26 mouse cellular contexts compared by ENCODE assay signal in the genomic region with DNA sequence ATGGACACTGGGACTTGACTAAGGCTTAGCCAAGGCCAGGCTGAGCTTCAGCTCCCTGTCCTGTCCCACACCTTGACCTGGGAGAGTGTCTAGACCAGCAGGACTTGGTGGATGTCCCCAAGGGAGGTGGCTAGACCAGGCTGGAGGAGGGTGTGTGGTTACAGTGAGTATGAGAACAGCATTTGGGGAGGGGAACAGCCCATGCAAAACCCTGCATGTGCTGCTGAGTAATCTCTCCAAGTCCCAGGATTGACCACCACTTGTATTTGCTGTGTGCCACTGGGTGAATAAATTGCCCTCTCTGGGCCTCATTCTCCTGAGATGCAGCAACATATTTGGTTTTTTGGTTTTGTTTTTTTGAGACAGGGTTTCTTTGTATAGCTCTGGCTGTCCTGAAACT. TPM values are rescaled to one million over a fixed set of nuclear protein-coding genes. Genes with fewer than 3 reads are reported as not detected.
DNase-seq lines count a peak whose midpoint lies in the region; ATAC-seq and TF ChIP-seq lines count a peak whose summit lies in the region.
"Had no signal": no experiment of that assay in that cellular context is flagged by ENCODE, and none has a peak within 500 bp of the region (broad histone marks: within the 10 kb centered on the region; RNA-seq: fewer than 3 reads in every experiment).

No protein-coding gene starts in this region.

- no peak for TF ChIP-seq RAD21 in CH12.LX (IDR thresholded peaks at IDR 0.05; ENCODE audit: low read depth, low read length)

- H3K4me1 ChIP-seq in liver, postnatal 0 days (ENCODE audit: insufficient read depth), result peaks cover 32% of the 10 kb centered on the region
- H3K4me1 ChIP-seq in CH12.LX (ENCODE audit: control insufficient read depth in 1 of 2, insufficient read depth in 2 of 2), result peaks cover 43 to 76% of the 10 kb centered on the region in 2 experiments

- dilution Hi-C loops in CH12.LX (cut with MboI; ENCODE audit: extremely low pct_ligation_motif_present, extremely low pct_unique_long_range_greater_than_20kb, low sequenced_read_pairs), result no loop called here

- H3K27me3 ChIP-seq in liver, postnatal 0 days (ENCODE audit: insufficient read depth, low read length), result peaks cover 20% of the 10 kb centered on the region
- no peaks in the 10 kb centered on the region for H3K27me3 ChIP-seq in CH12.LX (replicated peaks)

- H3K9me3 ChIP-seq in liver, postnatal 0 days (ENCODE audit: low read length), result no peaks in the 10 kb centered on the region
- H3K9me3 ChIP-seq in CH12.LX (replicated peaks; ENCODE audit: low read length), result no peaks in the 10 kb centered on the region
- H3K9me3 ChIP-seq: embryonic facial prominence, embryonic 13.5 days; embryonic facial prominence, embryonic 15.5 days; forebrain, embryonic 10.5 days; forebrain, embryonic 12.5 days had no signal

- in situ Hi-C loops in CH12.LX (cut with MboI; ENCODE audit: low pct_ligation_motif_present, low pct_unique_long_range_greater_than_20kb, low sequenced_read_pairs), result no loop called here

- H3K27ac ChIP-seq in liver, postnatal 0 days (ENCODE audit: low read depth), result no peak overlapping the region
- peak overlapping the region; percentile 98 for H3K27ac ChIP-seq in CH12.LX (ENCODE audit: insufficient read depth, low read depth)
- H3K27ac ChIP-seq: embryonic facial prominence, embryonic 13.5 days; embryonic facial prominence, embryonic 15.5 days; forebrain, embryonic 10.5 days; forebrain, embryonic 12.5 days had no signal

- no peak for TF ChIP-seq CTCF in liver, postnatal 0 days (IDR thresholded peaks at IDR 0.05; ENCODE audit: low read depth)
- TF ChIP-seq CTCF in CH12.LX (conservative IDR thresholded peaks at IDR 0.05 in 1 of 2, IDR thresholded peaks at IDR 0.05 in 1 of 2; ENCODE audit: low read depth in 2 of 2, low read length in 2 of 2), result no peak

- TF ChIP-seq POLR2A in CH12.LX (IDR thresholded peaks at IDR 0.05; ENCODE audit: low read depth, low read length), result peak; percentile 45; the same call in 1 of the 2 replicates

- 0 out of 2 replicates have a peak overlapping the region, but pooled peaks have one; percentile 10 for H3K4me2 ChIP-seq in liver, postnatal 0 days (ENCODE audit: low read depth, low read length)
- 0 out of 2 replicates have a peak overlapping the region, but pooled peaks have one; percentile 40 for H3K4me2 ChIP-seq in CH12.LX (ENCODE audit: insufficient read depth, low read depth, poor library complexity, severe bottlenecking)
- H3K4me2 ChIP-seq: embryonic facial prominence, embryonic 13.5 days; embryonic facial prominence, embryonic 15.5 days; forebrain, embryonic 12.5 days had no signal

- H3K4me3 ChIP-seq in liver, postnatal 0 days (ENCODE audit: low read depth, low read length), result peak overlapping the region; percentile 15; the same call in 1 of the 2 replicates
- H3K4me3 ChIP-seq in CH12.LX (replicated peaks in 1 of 3; ENCODE audit: low read depth in 2 of 3, low read length in 2 of 3, poor library complexity in 1 of 3), result peak overlapping the region; percentile 50 to 71 (median 63)
- H3K4me3 ChIP-seq: embryonic facial prominence, embryonic 13.5 days; embryonic facial prominence, embryonic 15.5 days; erythroblast, embryonic 14.5 days; forebrain, embryonic 10.5 days; forebrain, embryonic 12.5 days had no signal

- TF ChIP-seq EP300 in liver, postnatal 0 days (IDR thresholded peaks at IDR 0.05; ENCODE audit: low read depth), result no peak
- TF ChIP-seq EP300 in CH12.LX (IDR thresholded peaks at IDR 0.05; ENCODE audit: low read length), result peak; percentile 50; the same call in 1 of the 2 replicates

- no peak for ATAC-seq in liver, postnatal 0 days
- ATAC-seq: CD4-positive, CD25-positive, alpha-beta regulatory T cell, adult 4 months; forebrain, embryonic 14.5 days; forebrain, embryonic 16.5 days had no signal

- no peak overlapping the region for H3K9ac ChIP-seq in liver, postnatal 0 days (replicated peaks)
- no peak overlapping the region for H3K9ac ChIP-seq in CH12.LX (ENCODE audit: insufficient read depth, low read depth)
- H3K9ac ChIP-seq: embryonic facial prominence, embryonic 13.5 days; embryonic facial prominence, embryonic 15.5 days; forebrain, embryonic 12.5 days had no signal

- DNase-seq in liver, postnatal 0 days, result no peak
- DNase-seq in liver (no peak), A20 (ENCODE audit: low read depth, low spot score) (peak; percentile 20), CH12.LX (ENCODE audit: extremely low read depth) (no peak)
- no peak for DNase-seq in heart, adult 9 months (ENCODE audit: low spot score in 2 of 2)
- no peak for DNase-seq in cerebellum, adult 11 months
- DNase-seq: adrenal gland, adult 2 months; adrenal gland, postnatal 10 days; adrenal gland, postnatal 25 days; B cell, adult 2 months; cerebellum, adult 18-20 months; cerebellum, adult 8-10 months; cerebellum, adult 9-11 months; cerebellum, postnatal 36 days; embryo, embryonic 11 days had no signal

- H3K36me3 ChIP-seq in liver, postnatal 0 days (replicated peaks; ENCODE audit: insufficient read depth, low read length), result peaks cover 11% of the 10 kb centered on the region; the same call in 1 of the 2 replicates
- peaks cover 25 to 60% of the 10 kb centered on the region in 2 experiments for H3K36me3 ChIP-seq in CH12.LX (replicated peaks in 1 of 2; ENCODE audit: control insufficient read depth in 1 of 2, insufficient read depth in 1 of 2, low read length in 1 of 2)

- peaks cover 10% of the 10 kb centered on the region for H3K79me2 ChIP-seq in CH12.LX (replicated peaks; ENCODE audit: control insufficient read depth, extremely low read depth, insufficient read depth, poor library complexity, severe bottlenecking)

TF ChIP-seq in CH12.LX, 34 proteins besides CTCF, POLR2A, EP300 and RAD21:
- no peak for TF ChIP-seq E2F4 (IDR thresholded peaks at IDR 0.05; ENCODE audit: insufficient replicate concordance, low read depth, low read length)
- no peak for TF ChIP-seq JUND (conservative IDR thresholded peaks at IDR 0.05; ENCODE audit: low read depth, low read length)
- TF ChIP-seq BHLHE40 (IDR thresholded peaks at IDR 0.05; ENCODE audit: low read depth, low read length), result peak; percentile 97
- no peak for TF ChIP-seq NELFE (IDR thresholded peaks at IDR 0.05; ENCODE audit: low read depth, low read length)
- no peak for TF ChIP-seq USF1 (IDR thresholded peaks at IDR 0.05; ENCODE audit: low read depth, low read length)
- peak; percentile 6; the same call in 1 of the 2 replicates for TF ChIP-seq JUN (IDR thresholded peaks at IDR 0.05; ENCODE audit: insufficient read depth, low read depth, low read length)
- TF ChIP-seq MAFK (IDR thresholded peaks at IDR 0.05; ENCODE audit: insufficient replicate concordance, low read length), result no peak
- TF ChIP-seq ETS1 (conservative IDR thresholded peaks at IDR 0.05; ENCODE audit: low read depth, low read length), result peak; percentile 88
- peak; percentile 72 for TF ChIP-seq TCF12 (IDR thresholded peaks at IDR 0.05; ENCODE audit: low read depth, low read length)
- peak; percentile 19; the same call in 1 of the 2 replicates for TF ChIP-seq MXI1 (IDR thresholded peaks at IDR 0.05; ENCODE audit: low read depth, low read length)
- no peak for TF ChIP-seq ZKSCAN1 (IDR thresholded peaks at IDR 0.05; ENCODE audit: borderline replicate concordance, low read depth, low read length)
- TF ChIP-seq MYC (IDR thresholded peaks at IDR 0.05; ENCODE audit: low read depth, low read length), result peak; percentile 70
- TF ChIP-seq MAZ (IDR thresholded peaks at IDR 0.05; ENCODE audit: low read depth, low read length), result 0 out of 2 replicates have a peak, but pooled peaks have one; percentile 37
- TF ChIP-seq RCOR1 (conservative IDR thresholded peaks at IDR 0.05; ENCODE audit: low read depth, low read length), result peak; percentile 59; the same call in 1 of the 2 replicates
- 0 out of 2 replicates have a peak, but pooled peaks have one; percentile 45 for TF ChIP-seq MAX (IDR thresholded peaks at IDR 0.05; ENCODE audit: low read length)
- no peak for TF ChIP-seq TBP (conservative IDR thresholded peaks at IDR 0.05; ENCODE audit: low read depth, low read length)
- TF ChIP-seq SIN3A (IDR thresholded peaks at IDR 0.05; ENCODE audit: low read length), result peak; percentile 64
- TF ChIP-seq ZC3H11A (IDR thresholded peaks at IDR 0.05; ENCODE audit: low read depth, low read length), result no peak
- no peak for TF ChIP-seq NRF1 (IDR thresholded peaks at IDR 0.05; ENCODE audit: low read depth, low read length)
- no peak for TF ChIP-seq CHD1 (IDR thresholded peaks at IDR 0.05; ENCODE audit: low read depth, low read length)
- peak; percentile 85 for TF ChIP-seq IRF4 (IDR thresholded peaks at IDR 0.05; ENCODE audit: low read depth, low read length)
- TF ChIP-seq HCFC1 (IDR thresholded peaks at IDR 0.05; ENCODE audit: low read depth, low read length), result no peak

RNA-seq across cellular contexts. Expression of gene Fam129c, which starts 0.9 kb away (rescaled TPM):
- polyA plus RNA-seq in liver, postnatal 0 days (2015; fragmentation: Nextera tagmentation; extraction: Ambion mirVana), result 9.2 and 11.2 TPM in 2 replicates
- total RNA-seq in CH12.LX (2012; rRNA removed) (95.2 and 136 TPM in 2 replicates), CH12.LX (2014; rRNA removed) (86.3 and 89.2 TPM in 2 replicates)
- polyA plus RNA-seq in CH12.LX (2012; ENCODE audit: insufficient read length, low read depth), result 92.8 and 98.6 TPM in 2 replicates

RNA-seq across cellular contexts. Expression of gene Pgls, which starts 6.4 kb away (rescaled TPM):
- 153 and 158 TPM in 2 replicates for polyA plus RNA-seq in liver, postnatal 0 days (2015; fragmentation: Nextera tagmentation; extraction: Ambion mirVana)
- total RNA-seq in CH12.LX (2012; rRNA removed) (183 and 215 TPM in 2 replicates), CH12.LX (2014; rRNA removed) (94.2 and 118 TPM in 2 replicates)
- polyA plus RNA-seq in CH12.LX (2012; ENCODE audit: insufficient read length, low read depth), result 72.5 and 74.9 TPM in 2 replicates

RNA-seq across cellular contexts. Expression of gene Colgalt1, which starts 12.4 kb away (rescaled TPM):
- 25.0 and 25.7 TPM in 2 replicates for polyA plus RNA-seq in liver, postnatal 0 days (2015; fragmentation: Nextera tagmentation; extraction: Ambion mirVana)
- total RNA-seq in CH12.LX (2012; rRNA removed) (85.3 and 92.0 TPM in 2 replicates), CH12.LX (2014; rRNA removed) (68.7 and 72.0 TPM in 2 replicates)
- polyA plus RNA-seq in CH12.LX (2012; ENCODE audit: insufficient read length, low read depth), result 72.0 and 73.7 TPM in 2 replicates

RNA-seq across cellular contexts. Expression of gene Slc27a1, which starts 29.7 kb away (rescaled TPM):
- 6.0 and 6.8 TPM in 2 replicates for polyA plus RNA-seq in liver, postnatal 0 days (2015; fragmentation: Nextera tagmentation; extraction: Ambion mirVana)
- 2.7 and 4.0 TPM in 2 replicates for total RNA-seq in CH12.LX (2012; rRNA removed)
- 1.8 and 2.3 TPM in 2 replicates for total RNA-seq in CH12.LX (2014; rRNA removed)
- polyA plus RNA-seq in CH12.LX (2012; ENCODE audit: insufficient read length, low read depth), result 2.3 and 2.4 TPM in 2 replicates

RNA-seq across cellular contexts. Expression of gene Nxnl1, which starts 32.0 kb away (rescaled TPM):
- 0.08 TPM in 1 of 2 replicates, not detected in the other for polyA plus RNA-seq in liver, postnatal 0 days (2015; fragmentation: Nextera tagmentation; extraction: Ambion mirVana)
- total RNA-seq in CH12.LX (2012; rRNA removed) (0.04 TPM in 1 of 2 replicates, not detected in the other), CH12.LX (2014; rRNA removed) (not detected in 2 replicates)
- polyA plus RNA-seq in CH12.LX (2012; ENCODE audit: insufficient read length, low read depth), result 0.08 TPM in 1 of 2 replicates, not detected in the other
- total RNA-seq: common myeloid progenitor, adult 5-6 weeks; ES-E14 had no signal
- polyA plus RNA-seq: CD4-positive, CD25-positive, alpha-beta regulatory T cell, adult 4 months; embryonic facial prominence, embryonic 11.5 days; embryonic facial prominence, embryonic 13.5 days; erythroblast, embryonic 14.5 days; forebrain, embryonic 10.5 days; forebrain, embryonic 12.5 days; forebrain, embryonic 14.5 days; forebrain, embryonic 16.5 days had no signal
